Mouse (Mus musculus): ENCODE data around the gene Olfr466.

- TF ChIP-seq POLR2A (IDR thresholded peaks at IDR 0.05; ENCODE audit: insufficient read depth, low read depth, low read length) (no peak), CTCF (IDR thresholded peaks at IDR 0.05; ENCODE audit: insufficient read depth, low read depth, low read length) (no peak)
Measured at GRCm38 (mm10) chr13:65176472-65177091, 26.5 kb downstream of the Olfr466 start.
